Mouse (Mus musculus): ENCODE data around the gene Pick1. TPM values are rescaled to one million over a fixed set of nuclear protein-coding genes. Genes with fewer than 3 reads are reported as not detected.

Pick1 gene
- total RNA-seq, 2 experiments from 2014 or later: 46.1 to 49.7 TPM

GRCm38 (mm10) chr15:79285399-79285798, 56.4 kb downstream of the Pick1 start, which contains the start of gene Baiap2l2:
Gene Baiap2l2 (minus strand): TSS chr15:79285537.
- no peak within 1 kb of the TSS for H3K4me3 ChIP-seq
- no peak for DNase-seq (ENCODE audit: low spot score in 2 of 2)
- no peak for TF ChIP-seq CTCF (conservative IDR thresholded peaks at IDR 0.05)
- H3K27ac ChIP-seq: no peak within 1 kb of the TSS

- TF ChIP-seq CTCF (conservative IDR thresholded peaks at IDR 0.05): no peak
- no peak for DNase-seq (ENCODE audit: low spot score in 2 of 2)
- no peak overlapping the region for H3K27ac ChIP-seq
- no peak overlapping the region for H3K4me3 ChIP-seq
These were observed 57.2 kb downstream of the Pick1 start for GRCm38 (mm10) chr15:79286141-79286540.

GRCm38 (mm10) chr15:79287091-79287490, 58.1 kb downstream of the Pick1 start:
- no peak for DNase-seq (ENCODE audit: low spot score in 2 of 2)
- Histone ChIP-seq H3K4me3 (no peak overlapping the region), H3K27ac (no peak overlapping the region)
- TF ChIP-seq CTCF (conservative IDR thresholded peaks at IDR 0.05): no peak

- TF ChIP-seq CTCF (conservative IDR thresholded peaks at IDR 0.05): no peak
- Histone ChIP-seq H3K4me3 (no peak overlapping the region), H3K27ac (no peak overlapping the region)
- DNase-seq (ENCODE audit: low spot score in 2 of 2): no peak
These were observed 59.4 kb downstream of the Pick1 start for GRCm38 (mm10) chr15:79288387-79288786.

GRCm38 (mm10) chr15:79289441-79289840, 60.5 kb downstream of the Pick1 start:
- no peak overlapping the region for H3K27ac ChIP-seq
- DNase-seq (ENCODE audit: low spot score in 2 of 2): no peak
- no peak for TF ChIP-seq CTCF (conservative IDR thresholded peaks at IDR 0.05)
- no peak overlapping the region for H3K4me3 ChIP-seq

GRCm38 (mm10) chr15:79290340-79290739, 61.4 kb downstream of the Pick1 start:
- Histone ChIP-seq H3K27ac (no peak overlapping the region), H3K4me3 (no peak overlapping the region)
- peak; percentile 24; the same call in 1 of the 2 replicates for TF ChIP-seq CTCF (conservative IDR thresholded peaks at IDR 0.05)
- DNase-seq (ENCODE audit: low spot score in 2 of 2): no peak

GRCm38 (mm10) chr15:79292779-79293178, 63.8 kb downstream of the Pick1 start:
- TF ChIP-seq CTCF (conservative IDR thresholded peaks at IDR 0.05): no peak
- DNase-seq (ENCODE audit: low spot score in 2 of 2): no peak
- Histone ChIP-seq H3K27ac (no peak overlapping the region), H3K4me3 (no peak overlapping the region)

- TF ChIP-seq CTCF (conservative IDR thresholded peaks at IDR 0.05): no peak
- DNase-seq (ENCODE audit: low spot score in 2 of 2): no peak
- H3K4me3 ChIP-seq: no peak overlapping the region
- H3K27ac ChIP-seq: no peak overlapping the region
These were observed 69.6 kb downstream of the Pick1 start for GRCm38 (mm10) chr15:79298553-79298952.

Other genes with a start within 250 kb of the Pick1 start
- 10 to 100 TPM; 86.3 to 89.0 TPM for gene H1f0, start 200.7 kb upstream of the Pick1 start, total RNA-seq (2021)
- gene Galr3, start 187.3 kb upstream of the Pick1 start, total RNA-seq (2021): under 1 TPM in 1 of 2 experiments, not detected in 1; 0.39 TPM
- gene Ankrd54, start 166.3 kb upstream of the Pick1 start, total RNA-seq (2021): 10 to 100 TPM; 17.4 to 19.5 TPM
- gene Eif3l, start 154.0 kb upstream of the Pick1 start, total RNA-seq (2021): 10 to 100 TPM; 68.9 to 69.5 TPM
- gene Micall1, start 120.3 kb upstream of the Pick1 start, total RNA-seq (2021): 10 to 100 TPM; 31.4 to 35.3 TPM
- gene Polr2f, start 88.2 kb upstream of the Pick1 start, total RNA-seq (2021): 100 to 1,000 TPM in 1 of 2 experiments, 10 to 100 TPM in 1; 97.9 to 103 TPM
- 10 to 100 TPM in 1 of 2 experiments, 1 to 10 TPM in 1; 8.8 to 10.3 TPM for gene 1700088E04Rik, start 87.9 kb upstream of the Pick1 start, total RNA-seq (2021)
- gene Sox10, start 63.9 kb upstream of the Pick1 start, total RNA-seq (2021): 10 to 100 TPM; 27.7 to 30.4 TPM
- under 1 TPM; 0.31 to 0.49 TPM for gene Gm49486, start 218 bp downstream of the Pick1 start, total RNA-seq (2021)
- not detected for gene Slc16a8, start 25.6 kb downstream of the Pick1 start, total RNA-seq (2021)
- gene Baiap2l2, start 56.4 kb downstream of the Pick1 start, total RNA-seq (2021): 1 to 10 TPM; 1.2 to 2.7 TPM
- gene Pla2g6, start 99.2 kb downstream of the Pick1 start, total RNA-seq (2021): 10 to 100 TPM; 23.8 to 23.9 TPM
- gene Maff, start 117.4 kb downstream of the Pick1 start, total RNA-seq (2021): 1 to 10 TPM in 1 of 2 experiments, under 1 TPM in 1; 0.87 to 1.8 TPM
- 10 to 100 TPM; 53.6 to 56.0 TPM for gene Tmem184b, start 174.4 kb downstream of the Pick1 start, total RNA-seq (2021)
- gene Csnk1e, start 226.4 kb downstream of the Pick1 start, total RNA-seq (2021): 100 to 1,000 TPM; 104 to 108 TPM

Measured in layer of hippocampus, adult 2 months (tissue).